Mouse (Mus musculus): Measurements from ENCODE around the gene Nr1h3.

GRCm38 (mm10) chr2:91154091-91154490, 48.5 kb downstream of the Nr1h3 start:
- TF ChIP-seq CTCF (IDR thresholded peaks at IDR 0.05; ENCODE audit: low read depth) (no peak), EP300 (IDR thresholded peaks at IDR 0.05; ENCODE audit: low read depth) (no peak)

Data from heart, postnatal 0 days (tissue).